Mouse (Mus musculus): ENCODE results near the gene Stk16. TPM values are rescaled to one million over a fixed set of nuclear protein-coding genes. Genes with fewer than 3 reads are reported as not detected.

Gene Stk16
- 181 TPM for polyA plus RNA-seq (2021)

DNA sequence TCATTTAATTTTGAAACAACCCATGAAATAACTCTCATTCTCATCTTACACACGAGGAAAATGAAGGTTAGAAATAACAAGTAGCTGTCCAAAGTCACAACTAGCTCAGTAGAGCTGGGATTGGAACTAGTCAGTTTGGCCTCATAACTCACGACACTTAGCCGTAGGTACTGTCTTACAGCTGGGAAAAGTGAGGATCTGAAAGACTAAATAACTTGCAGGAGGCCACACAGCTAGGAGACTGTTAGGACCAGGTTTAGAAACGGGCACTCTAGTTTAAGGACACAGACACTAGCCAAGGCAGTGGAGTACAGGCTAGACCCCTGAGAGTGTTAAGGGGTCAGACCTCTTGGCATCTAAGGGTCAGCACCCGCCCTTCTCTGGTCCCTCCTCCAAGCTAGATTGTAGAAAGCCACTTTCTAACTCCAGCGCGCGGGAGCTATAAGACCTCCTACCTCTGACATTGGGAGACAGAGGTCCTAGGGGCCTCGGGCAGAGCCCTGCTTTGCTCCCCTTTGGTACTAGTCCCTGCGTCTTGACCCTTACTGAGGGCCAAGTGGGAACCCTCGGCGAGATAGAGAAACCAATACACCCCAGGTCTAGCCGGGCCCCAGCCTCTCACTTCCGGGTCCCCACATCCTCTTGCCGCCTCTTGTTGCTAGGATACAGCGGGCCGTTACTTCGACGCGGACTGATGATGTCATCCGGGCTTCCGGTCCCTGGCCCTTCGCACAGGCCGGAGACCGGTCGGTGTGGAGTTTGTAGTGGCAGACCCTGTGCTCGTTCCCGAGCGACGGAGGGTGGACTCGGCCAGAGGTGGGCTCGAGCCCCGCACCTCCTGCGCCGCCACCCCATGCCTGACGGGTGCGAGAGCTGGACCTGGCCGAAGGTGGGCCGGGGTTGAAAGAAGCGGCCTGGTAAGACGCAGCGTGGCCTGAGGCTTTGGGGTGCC, at the start of gene Stk16, which contains the start of gene Glb1l:
TSS of gene Stk16 (plus strand) at position 703 of the 952 bp plus-strand sequence.
TSS of gene Glb1l (minus strand) at position 678 of the 952 bp plus-strand sequence.
- ChIA-PET POLR2A (interaction anchor here (0.9 to 1.3 kb wide), 3 partner anchors 27 to 38 kb away, joined by 3 read pairs; no protein-coding TSS in a partner anchor), CTCF (interaction anchor here (0.9 to 1.0 kb wide), 3 partner anchors 9 to 41 kb away, joined by 3 to 4 read pairs (median 3); partner anchors contain the start of gene Tuba4a)
- no peaks in the 10 kb centered on the region for H3K27me3 ChIP-seq
- in situ Hi-C loops (cut with MboI; ENCODE audit: low pct_unique_long_range_greater_than_20kb) = no loop called here
- peak; percentile 84 for DNase-seq (ENCODE audit: low read depth, low spot score)
- TF ChIP-seq CTCF (IDR thresholded peaks at IDR 0.05) = no peak
- ATAC-seq = peak; percentile 48

DNA sequence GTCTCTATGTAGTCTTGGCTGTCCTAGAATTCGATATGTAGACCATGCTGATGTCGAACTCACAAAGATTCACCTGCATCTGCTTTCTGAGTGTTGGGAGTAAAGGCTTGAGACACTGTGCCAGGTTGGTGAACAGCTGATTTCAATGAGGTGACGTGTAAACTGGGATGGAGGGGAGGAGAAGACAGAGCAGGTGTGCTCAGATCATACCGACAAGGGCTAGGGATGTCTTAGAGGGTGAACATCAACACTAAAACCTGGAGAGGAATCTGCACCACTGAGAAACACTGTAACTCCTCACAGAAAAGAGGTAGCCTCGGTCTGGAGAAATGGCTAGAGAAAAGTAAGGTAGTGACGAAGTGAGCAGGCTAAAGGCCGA, 42.6 kb upstream of the Stk16 start:
- ChIA-PET POLR2A (interaction anchor here (0.7 kb wide), 1 partner anchor 421 kb away, joined by 3 read pairs; no protein-coding TSS in a partner anchor), CTCF (interaction anchor here (1.1 to 1.7 kb wide), 2 partner anchors 11 to 12 kb away, joined by 4 read pairs; partner anchors contain the start of gene Abcb6)
- ATAC-seq = peak; percentile 24
- TF ChIP-seq CTCF (IDR thresholded peaks at IDR 0.05) = no peak
- no peaks in the 10 kb centered on the region for H3K27me3 ChIP-seq
- DNase-seq (ENCODE audit: low read depth, low spot score) = no peak
- in situ Hi-C loops (cut with MboI; ENCODE audit: low pct_unique_long_range_greater_than_20kb) = no loop called here

DNA sequence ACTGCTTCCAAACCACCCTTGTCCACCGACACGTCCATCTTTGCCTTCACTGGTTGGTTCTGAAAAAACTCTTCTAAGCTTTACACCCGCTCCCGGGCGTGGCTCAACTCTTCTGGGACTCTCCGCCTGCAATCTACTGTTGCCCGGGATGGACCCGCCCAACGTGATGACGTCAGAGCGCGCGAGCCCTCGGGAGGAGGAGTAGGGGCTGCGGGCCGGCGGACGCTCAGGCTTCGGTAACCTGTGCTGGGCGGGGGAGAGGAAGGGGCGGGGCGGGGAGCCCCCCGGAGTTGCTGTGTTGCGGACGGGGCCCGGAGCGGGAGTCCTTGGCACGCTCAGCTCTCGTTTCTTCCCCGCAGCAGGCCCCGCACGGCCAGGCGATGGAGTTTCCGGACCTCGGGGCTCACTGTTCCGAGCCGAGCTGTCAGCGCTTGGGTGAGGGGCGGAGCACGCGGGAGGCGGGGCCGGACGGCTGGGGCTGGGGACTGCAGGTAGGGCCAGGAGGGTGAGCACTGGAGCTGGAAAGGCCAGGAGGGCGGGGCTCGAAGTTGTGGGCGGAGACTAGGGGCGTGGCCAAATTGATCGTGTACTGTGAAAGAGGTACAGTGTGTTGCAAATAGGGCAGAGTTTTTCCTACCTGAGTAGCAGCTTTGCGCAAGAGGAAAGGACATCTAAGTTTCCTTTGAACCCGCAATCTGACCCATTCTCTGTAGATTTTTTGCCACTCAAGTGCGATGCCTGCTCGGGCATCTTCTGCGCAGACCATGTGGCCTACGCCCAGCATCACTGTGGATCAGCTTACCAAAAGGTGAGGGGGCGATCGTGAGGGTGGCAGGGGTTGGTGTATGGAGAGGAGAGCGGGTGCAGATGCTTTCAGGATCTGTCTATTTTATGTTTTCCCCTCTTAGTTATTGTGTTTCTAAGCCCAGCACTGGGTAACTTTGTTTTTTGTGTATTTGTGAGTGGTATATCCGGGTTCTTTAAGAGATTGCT, 41.9 kb upstream of the Stk16 start, which contains the start of gene Zfand2b:
TSS of gene Zfand2b (plus strand) at position 175 of the 993 bp plus-strand sequence.
- no peaks in the 10 kb centered on the region for H3K27me3 ChIP-seq
- ATAC-seq = peak; percentile 93
- DNase-seq (ENCODE audit: low read depth, low spot score) = peak; percentile 61
- in situ Hi-C loops (cut with MboI; ENCODE audit: low pct_unique_long_range_greater_than_20kb) = no loop called here
- CTCF ChIA-PET = interaction anchor here (1.1 to 1.7 kb wide), 2 partner anchors 11 to 12 kb away, joined by 4 read pairs; partner anchors contain the start of gene Abcb6
- POLR2A ChIA-PET = interaction anchor here (0.6 to 1.4 kb wide), 3 partner anchors 9 to 420 kb away, joined by 3 to 5 read pairs (median 3); no protein-coding TSS in a partner anchor
- TF ChIP-seq CTCF (IDR thresholded peaks at IDR 0.05) = no peak

- DNase-seq (ENCODE audit: low read depth, low spot score) (peak; percentile 28), ATAC-seq (peak; percentile 55)
- CTCF ChIA-PET = interaction anchor here (0.7 to 3.4 kb wide), 6 partner anchors 9 to 72 kb away, joined by 3 to 10 read pairs (median 4); partner anchors contain the start of gene Zfand2b
- no peak for TF ChIP-seq CTCF (IDR thresholded peaks at IDR 0.05)
- in situ Hi-C loops (cut with MboI; ENCODE audit: low pct_unique_long_range_greater_than_20kb) = loop anchor here (10.0 kb wide), 1 partner anchor 75 kb away; no protein-coding TSS in a partner anchor
- POLR2A ChIA-PET = interaction anchor here (1.2 to 2.3 kb wide), 2 partner anchors 10 to 11 kb away, joined by 4 to 15 read pairs; partner anchors contain the start of genes Ankzf1 and Atg9a
- H3K27me3 ChIP-seq = no peaks in the 10 kb centered on the region
These were observed 31.1 kb upstream of the Stk16 start for GRCm38 (mm10) chr1:75179334-75180104.

GRCm38 (mm10) chr1:75180105-75180590, 30.5 kb upstream of the Stk16 start, which contains the start of gene Abcb6:
TSS of gene Abcb6 (minus strand) at chr1:75180392.
- in situ Hi-C loops (cut with MboI; ENCODE audit: low pct_unique_long_range_greater_than_20kb) = loop anchor here (10.0 kb wide), 1 partner anchor 75 kb away; no protein-coding TSS in a partner anchor
- ATAC-seq (peak; percentile 77), DNase-seq (ENCODE audit: low read depth, low spot score) (peak; percentile 25)
- no peaks in the 10 kb centered on the region for H3K27me3 ChIP-seq
- TF ChIP-seq CTCF (IDR thresholded peaks at IDR 0.05) = no peak
- CTCF ChIA-PET = interaction anchor here (0.6 to 1.5 kb wide), 5 partner anchors 10 to 40 kb away, joined by 3 to 4 read pairs (median 3); partner anchors contain the start of gene Zfand2b
- POLR2A ChIA-PET = interaction anchor here (1.2 to 2.3 kb wide), 2 partner anchors 10 to 11 kb away, joined by 4 to 15 read pairs; partner anchors contain the start of genes Ankzf1 and Atg9a

DNA sequence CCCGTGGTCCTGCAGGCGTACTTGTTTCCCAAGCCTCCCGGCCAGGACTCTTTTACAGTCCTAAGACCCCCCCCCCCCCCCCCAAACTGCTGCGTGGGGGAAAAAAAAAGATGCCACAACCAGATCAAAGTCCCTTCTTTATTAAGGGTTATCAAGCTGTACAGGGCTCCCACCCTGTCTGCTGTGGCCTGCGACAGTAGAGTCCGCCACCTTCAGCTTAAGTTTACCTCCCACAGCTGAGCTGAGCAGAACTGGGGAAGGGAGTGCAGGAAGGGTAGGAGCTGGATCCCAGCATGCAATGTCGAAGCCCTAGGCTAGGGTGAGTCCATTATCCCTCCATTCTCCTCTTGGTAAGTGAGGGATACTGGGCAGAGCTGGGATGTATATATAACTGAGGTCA, 29.9 kb upstream of the Stk16 start:
- DNase-seq (ENCODE audit: low read depth, low spot score) (no peak), ATAC-seq (no peak)
- in situ Hi-C loops (cut with MboI; ENCODE audit: low pct_unique_long_range_greater_than_20kb) = loop anchor here (10.0 kb wide), 1 partner anchor 74 kb away; no protein-coding TSS in a partner anchor
- POLR2A ChIA-PET = interaction anchor here (0.7 to 2.3 kb wide), 3 partner anchors 10 to 71 kb away, joined by 3 to 15 read pairs (median 11); partner anchors contain the start of genes Ankzf1 and Atg9a
- CTCF ChIA-PET = interaction anchor here (0.6 kb wide), 1 partner anchor 12 kb away, joined by 3 read pairs; no protein-coding TSS in a partner anchor
- no peak for TF ChIP-seq CTCF (IDR thresholded peaks at IDR 0.05)
- no peaks in the 10 kb centered on the region for H3K27me3 ChIP-seq

DNA sequence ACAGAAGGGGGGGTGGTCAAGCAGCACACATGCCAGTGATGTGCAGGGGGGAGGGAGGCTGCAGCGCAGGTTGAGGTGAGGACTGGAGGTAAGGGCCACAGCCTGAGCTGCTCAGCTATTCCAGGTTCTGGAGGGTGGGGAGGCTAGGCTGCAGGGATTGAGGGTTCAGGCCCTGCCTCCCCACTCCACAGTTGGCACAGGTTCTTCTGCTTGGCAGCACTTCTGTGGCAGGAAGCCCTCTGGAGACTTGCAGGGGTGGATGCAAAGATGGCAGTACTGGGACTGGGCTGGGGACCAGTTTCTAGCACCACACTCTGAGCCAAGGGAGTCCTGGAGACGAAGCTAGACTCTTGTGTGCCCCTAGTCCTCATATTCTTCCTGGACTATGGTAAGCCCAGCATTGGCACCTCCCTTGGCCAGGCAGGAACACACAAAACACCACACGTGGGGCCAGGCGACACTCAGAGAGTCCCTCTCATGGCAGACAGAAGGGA, 29.2 kb upstream of the Stk16 start:
- ATAC-seq = no peak
- no peak for TF ChIP-seq CTCF (IDR thresholded peaks at IDR 0.05)
- H3K27me3 ChIP-seq = no peaks in the 10 kb centered on the region
- CTCF ChIA-PET = no interaction called here
- in situ Hi-C loops (cut with MboI; ENCODE audit: low pct_unique_long_range_greater_than_20kb) = loop anchor here (10.0 kb wide), 1 partner anchor 73 kb away; no protein-coding TSS in a partner anchor
- POLR2A ChIA-PET = interaction anchor here (0.7 to 2.3 kb wide), 4 partner anchors 9 to 70 kb away, joined by 3 to 15 read pairs (median 7); partner anchors contain the start of genes Ankzf1 and Atg9a
- no peak for DNase-seq (ENCODE audit: low read depth, low spot score)

GRCm38 (mm10) chr1:75182160-75182559, 28.5 kb upstream of the Stk16 start:
- no peak for ATAC-seq
- in situ Hi-C loops (cut with MboI; ENCODE audit: low pct_unique_long_range_greater_than_20kb) = loop anchor here (10.0 kb wide), 1 partner anchor 73 kb away; no protein-coding TSS in a partner anchor
- POLR2A ChIA-PET = interaction anchor here (1.3 kb wide), 1 partner anchor 8 kb away, joined by 3 read pairs; no protein-coding TSS in a partner anchor

More at GRCm38 (mm10) chr1:75182160-75182559, 28.5 kb upstream of the Stk16 start:
- no peaks in the 10 kb centered on the region for H3K27me3 ChIP-seq
- TF ChIP-seq CTCF (IDR thresholded peaks at IDR 0.05) = no peak
- CTCF ChIA-PET = no interaction called here
- DNase-seq (ENCODE audit: low read depth, low spot score) = no peak
